Mouse (Mus musculus) C2C12 (cell line): ENCODE results near the gene Actb.

ENCODE experiments used
- CEBPB ChIP-seq: IDR thresholded peaks from one replicate; pipeline ENCODE4 v1.6.1; 2011; ENCODE audit warnings: low read depth, mild to moderate bottlenecking, control low read depth, moderate library complexity
- CTCF ChIP-seq: IDR thresholded peaks from one replicate; pipeline ENCODE4 v1.5.1; 2011; ENCODE audit not compliant: control insufficient read depth, insufficient read depth, insufficient read length
- FOSL1 ChIP-seq: IDR thresholded peaks from one replicate; pipeline ENCODE4 v1.8.0; 2011; ENCODE audit warnings: mild to moderate bottlenecking, low read length; ENCODE audit not compliant: poor library complexity, insufficient read depth, severe bottlenecking
- MAX ChIP-seq: IDR thresholded peaks from one replicate; pipeline ENCODE4 v1.6.1; 2011; ENCODE audit warnings: mild to moderate bottlenecking, control low read depth
- MYOD1 ChIP-seq: IDR thresholded peaks from one replicate; pipeline ENCODE4 v1.6.1; 2011; ENCODE audit warnings: low read depth; ENCODE audit not compliant: control insufficient read depth, insufficient read length
- MYOG ChIP-seq: IDR thresholded peaks from one replicate; pipeline ENCODE4 v1.6.1; 2011; ENCODE audit not compliant: control insufficient read depth, insufficient read length; ENCODE audit errors: extremely low read depth
- USF1 ChIP-seq: IDR thresholded peaks from one replicate; pipeline ENCODE4 v1.6.1; 2011; ENCODE audit warnings: low read depth, mild to moderate bottlenecking, control low read depth, moderate library complexity

DNA sequence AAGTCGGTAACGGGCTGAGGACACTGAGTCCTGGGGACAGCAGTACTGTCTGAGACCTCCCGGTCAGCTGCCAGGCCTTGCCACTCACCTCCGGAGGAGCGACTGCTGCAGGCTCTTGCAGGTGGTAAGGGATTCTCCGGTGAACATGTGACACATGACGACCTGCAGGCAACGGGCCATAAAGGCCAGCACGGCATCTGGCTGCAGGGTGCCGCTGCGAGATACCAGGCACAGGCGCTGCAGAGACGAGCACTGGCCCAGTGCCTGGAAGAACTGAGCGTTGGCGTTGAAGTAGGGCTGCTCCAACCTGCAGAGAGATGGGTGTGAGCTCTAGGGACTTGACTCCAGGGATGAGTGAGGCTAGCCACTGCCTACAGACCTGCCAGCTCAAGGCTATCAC is 28.0 kb downstream of the Actb start:
- TF ChIP-seq CTCF (no peak), MYOD1 (no peak), USF1 (no peak), MYOG (no peak), MAX (no peak), CEBPB (no peak), FOSL1 (no peak)
